In the genomic region with DNA sequence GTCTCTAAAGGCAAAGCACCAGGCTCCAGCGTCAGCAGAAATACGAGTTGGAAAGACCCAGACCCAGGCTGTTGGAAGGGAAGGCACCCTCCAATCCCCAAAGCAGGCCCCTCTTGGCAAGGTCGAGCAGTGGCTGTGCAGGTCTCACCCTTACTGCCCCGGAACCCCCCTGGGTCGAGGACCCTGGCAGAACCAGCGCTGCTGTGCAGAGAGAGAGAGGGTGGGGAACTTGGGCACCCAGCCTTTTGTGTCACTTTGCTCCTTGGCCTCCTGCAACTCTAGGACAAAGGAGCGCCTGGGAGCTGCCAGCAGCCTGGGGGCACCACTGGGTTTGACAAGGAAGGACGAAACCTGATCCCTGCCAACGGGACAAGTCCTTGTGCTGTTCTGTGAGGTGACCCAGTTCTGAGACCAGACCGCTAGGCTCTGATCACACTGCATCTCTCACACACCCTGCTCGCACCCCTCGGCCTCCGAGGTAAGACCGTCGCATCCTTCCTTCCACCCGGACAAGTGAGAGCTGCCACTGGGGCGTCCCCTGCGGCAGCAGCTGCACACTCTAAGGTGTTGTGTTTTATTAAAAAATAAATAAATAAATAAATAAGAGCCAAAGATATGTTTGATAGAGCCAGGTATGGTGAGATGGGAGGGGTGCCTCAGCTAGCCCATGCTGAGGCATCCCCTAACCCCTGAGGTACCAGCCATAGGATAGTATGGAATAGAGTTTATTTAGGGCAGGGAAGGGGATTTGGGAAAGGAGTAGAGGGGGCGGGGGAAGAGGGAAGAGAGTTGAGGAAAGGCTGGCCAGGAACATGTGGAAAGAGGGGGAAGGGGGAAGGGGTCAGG, we compare ENCODE assay signal across 8 mouse cellular contexts.
DNase-seq lines count a peak whose midpoint lies in the region; ATAC-seq lines count a peak whose summit lies in the region.

No protein-coding gene starts in this region.

- peak; percentile 54 for ATAC-seq in forebrain, embryonic 14.5 days

- H3K27me3 ChIP-seq in forebrain, embryonic 14.5 days (replicated peaks; ENCODE audit: control insufficient read depth, insufficient read depth, low read length), result no peaks in the 10 kb centered on the region
- no peaks in the 10 kb centered on the region for H3K27me3 ChIP-seq in megakaryocyte, embryonic 14.5 days (replicated peaks)
- H3K27me3 ChIP-seq in splenic B cell, adult 2 months (ENCODE audit: control insufficient read depth, insufficient read depth, low read length, poor library complexity, severe bottlenecking), result no peaks in the 10 kb centered on the region

- H3K9me3 ChIP-seq in forebrain, embryonic 14.5 days (replicated peaks; ENCODE audit: control insufficient read depth, low read length), result no peaks in the 10 kb centered on the region
- no peaks in the 10 kb centered on the region for H3K9me3 ChIP-seq in megakaryocyte, embryonic 14.5 days

- WGBS in forebrain, embryonic 14.5 days, result 13% methylated on average over 19 of the region's 19 CpGs

- H3K27ac ChIP-seq in brown adipose tissue, adult 24 weeks (replicated peaks; ENCODE audit: low read depth, low read length), result peak overlapping the region; percentile 99
- H3K27ac ChIP-seq in forebrain, embryonic 14.5 days (ENCODE audit: low read depth, low read length), result 0 out of 2 replicates have a peak overlapping the region, but pooled peaks have one; percentile 15

- H3K4me1 ChIP-seq in brown adipose tissue, adult 24 weeks (ENCODE audit: control insufficient read depth, insufficient read depth, insufficient read length, low read length), result peaks cover 23% of the 10 kb centered on the region
- peaks cover 9% of the 10 kb centered on the region; the same call in 1 of the 2 replicates for H3K4me1 ChIP-seq in forebrain, embryonic 14.5 days (ENCODE audit: control insufficient read depth, insufficient read depth, low read length)
- peaks cover 66% of the 10 kb centered on the region for H3K4me1 ChIP-seq in megakaryocyte, embryonic 14.5 days

- DNase-seq in ZHBTc4 (ENCODE audit: low read depth, low spot score), result peak; percentile 51
- peak; percentile 40 for DNase-seq in forebrain, embryonic 14.5 days (ENCODE audit: low spot score)
- peak; percentile 62 for DNase-seq in heart, postnatal 4 days
- peak; percentile 46 to 67 for DNase-seq in layer of hippocampus, postnatal 10 days (ENCODE audit: low spot score in 2 of 2)
- peak; percentile 19 for DNase-seq in splenic B cell, adult 2 months (ENCODE audit: low read depth, low spot score)
- DNase-seq in urinary bladder, adult 2 months (ENCODE audit: low spot score), result no peak

- peak overlapping the region; percentile 47 for H3K4me3 ChIP-seq in brown adipose tissue, adult 24 weeks (ENCODE audit: insufficient read depth, low read depth, low read length)
- H3K4me3 ChIP-seq in forebrain, embryonic 14.5 days (ENCODE audit: low read depth, low read length), result no peak overlapping the region
- H3K4me3 ChIP-seq in megakaryocyte, embryonic 14.5 days (replicated peaks), result peak overlapping the region; percentile 86

- H3K36me3 ChIP-seq in forebrain, embryonic 14.5 days (ENCODE audit: control insufficient read depth, insufficient read depth, low read length), result no peaks in the 10 kb centered on the region
- H3K36me3 ChIP-seq in megakaryocyte, embryonic 14.5 days (replicated peaks; ENCODE audit: low read length), result peaks cover 8% of the 10 kb centered on the region
- no peaks in the 10 kb centered on the region for H3K36me3 ChIP-seq in splenic B cell, adult 2 months (ENCODE audit: control insufficient read depth, insufficient read depth, low read length, poor library complexity, severe bottlenecking)

- H3K9ac ChIP-seq in forebrain, embryonic 14.5 days (ENCODE audit: low read length), result peak overlapping the region; percentile 22; the same call in 1 of the 2 replicates

- peak overlapping the region; percentile 29 for H3K4me2 ChIP-seq in forebrain, embryonic 14.5 days (ENCODE audit: low read length)
